Mouse (Mus musculus) brain, embryonic 14.5 days (tissue): Measurements from ENCODE around the gene Scfd2.

Source experiments
- CTCF ChIP-seq: fragments of 200-500 bp; IDR thresholded peaks from 2 replicates; pipeline ENCODE4 v1.5.1; 2012; ENCODE audit warnings: inconsistent platforms, mild to moderate bottlenecking, moderate library complexity, borderline replicate concordance; ENCODE audit not compliant: insufficient read depth, insufficient read length; ENCODE audit errors: extremely low read depth
- POLR2A ChIP-seq: fragments of 200-500 bp; IDR thresholded peaks from 2 replicates; pipeline ENCODE4 v1.6.1; 2012; ENCODE audit warnings: mild to moderate bottlenecking, inconsistent platforms, borderline replicate concordance; ENCODE audit not compliant: poor library complexity, insufficient read depth, insufficient read length, severe bottlenecking; ENCODE audit errors: extremely low read depth

GRCm38 (mm10) chr5:74479157-74479556, 52.4 kb downstream of the Scfd2 start:
- TF ChIP-seq CTCF, result no peak
- no peak for TF ChIP-seq POLR2A
